Mouse (Mus musculus) embryonic facial prominence, embryonic 10.5 days (tissue): ENCODE results near the gene Cep85l. TPM values are rescaled to one million over a fixed set of nuclear protein-coding genes. Genes with fewer than 3 reads are reported as not detected.

Experiments
- DNase-seq: peaks from one replicate; pipeline ENCODE4 v3.0.0-alpha.2; 2017; ENCODE audit warnings: low spot score
- H3K27ac ChIP-seq: fragments of 300-500 bp; sonication (generic); replicated peaks from 2 replicates; pipeline ENCODE4 v1.5.1; 2016; ENCODE audit warnings: mild to moderate bottlenecking
- H3K27me3 ChIP-seq: fragments of 300-500 bp; sonication (generic); replicated peaks from 2 replicates; pipeline ENCODE4 v1.6.1; 2016; ENCODE audit warnings: low read depth, mild to moderate bottlenecking; ENCODE audit not compliant: poor library complexity, severe bottlenecking
- H3K36me3 ChIP-seq: fragments of 300-500 bp; sonication (generic); replicated peaks from 2 replicates; pipeline ENCODE4 v1.6.1; 2016; ENCODE audit warnings: mild to moderate bottlenecking, moderate library complexity
- H3K4me1 ChIP-seq: fragments of 300-500 bp; sonication (generic); 2 replicates; pipeline ENCODE4 v1.6.1; 2016
- H3K4me3 ChIP-seq: fragments of 300-500 bp; sonication (generic); 2 replicates; pipeline ENCODE4 v1.5.1; 2016; ENCODE audit warnings: mild to moderate bottlenecking, moderate library complexity
- H3K9me3 ChIP-seq: fragments of 300-500 bp; sonication (generic); 2 replicates; pipeline ENCODE4 v1.6.1; 2016; ENCODE audit warnings: mild to moderate bottlenecking
- WGBS: fragments of 180-500 bp; shearing (Covaris S2); methylation state at CpG from one replicate; pipeline ENCODE4 v1.1.7; 2016; 5-methylcytosine and 5-hydroxymethylcytosine counted together
- polyA plus RNA-seq: library from polyadenylated mRNA; unstranded; fragments of >200 nt; fragmentation: Nextera tagmentation; extraction: Ambion mirVana; gene quantifications from 2 replicates; pipeline ENCODE4 v1.2.1, GENCODE M21; 2016

Gene Cep85l
- polyA plus RNA-seq, 1 experiment from 2014 or later, result 5.1 TPM

- DNase-seq, result no peak
- Histone ChIP-seq H3K36me3 (no peaks in the 10 kb centered on the region), H3K27me3 (no peaks in the 10 kb centered on the region), H3K4me1 (peaks cover 5% of the 10 kb centered on the region), H3K27ac (no peak overlapping the region), H3K4me3 (no peak overlapping the region), H3K9me3 (no peaks in the 10 kb centered on the region)
- 91% methylated on average over 1 of the region's 1 CpGs for WGBS
Observed at GRCm38 (mm10) chr10:53384896-53385295, 5.1 kb upstream of the Cep85l start.

- 71% methylated on average over 7 of the region's 7 CpGs for WGBS
- DNase-seq, result no peak
Observed at GRCm38 (mm10) chr10:53382696-53383365, 3.1 kb upstream of the Cep85l start.

GRCm38 (mm10) chr10:53378981-53379708 is 602 bp downstream of the Cep85l start:
- WGBS, result under 1% methylated on average over 59 of the region's 59 CpGs
- peak overlapping the region; percentile 96 for H3K27ac ChIP-seq
- H3K27me3 ChIP-seq, result no peaks in the 10 kb centered on the region
- H3K36me3 ChIP-seq, result peaks cover 6% of the 10 kb centered on the region; the same call in 1 of the 2 replicates
- DNase-seq, result peak; percentile 75
- peak overlapping the region; percentile 97 for H3K4me3 ChIP-seq
- H3K4me1 ChIP-seq, result peaks cover 25% of the 10 kb centered on the region
- no peaks in the 10 kb centered on the region for H3K9me3 ChIP-seq

More at GRCm38 (mm10) chr10:53382696-53383365, 3.1 kb upstream of the Cep85l start:
- no peak overlapping the region for H3K27ac ChIP-seq
- H3K27me3 ChIP-seq, result no peaks in the 10 kb centered on the region
- H3K9me3 ChIP-seq, result no peaks in the 10 kb centered on the region
- no peak overlapping the region for H3K4me3 ChIP-seq
- no peaks in the 10 kb centered on the region for H3K36me3 ChIP-seq
- peaks cover 17% of the 10 kb centered on the region for H3K4me1 ChIP-seq

DNA sequence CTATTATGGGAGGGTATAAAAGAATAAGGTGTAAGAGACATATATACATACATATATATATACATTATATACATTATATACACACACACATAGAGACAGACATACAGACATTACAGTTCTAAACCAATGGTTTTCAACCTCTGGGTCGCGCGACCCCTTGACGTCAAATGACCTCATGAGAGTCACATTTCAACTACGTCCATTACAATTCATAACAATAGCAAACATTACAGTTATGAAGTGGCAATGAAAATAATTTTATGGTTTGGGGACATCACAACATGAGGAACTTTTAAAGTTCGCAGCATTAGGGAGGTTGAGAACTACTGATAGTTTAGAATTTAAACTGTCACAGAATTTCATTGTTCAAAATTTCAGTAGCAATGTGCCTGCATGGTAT is 1.5 kb downstream of the Cep85l start:
- Histone ChIP-seq H3K4me3 (peak overlapping the region; percentile 97), H3K9me3 (0 out of 2 replicates have a peak, but pooled peaks cover 2% of the 10 kb centered on the region), H3K27me3 (no peaks in the 10 kb centered on the region), H3K36me3 (peaks cover 12% of the 10 kb centered on the region; the same call in 1 of the 2 replicates), H3K4me1 (peaks cover 25% of the 10 kb centered on the region), H3K27ac (no peak overlapping the region)
- 68% methylated on average over 6 of the region's 6 CpGs for WGBS
- no peak for DNase-seq

- Histone ChIP-seq H3K4me1 (peaks cover 25% of the 10 kb centered on the region), H3K9me3 (0 out of 2 replicates have a peak, but pooled peaks cover 6% of the 10 kb centered on the region), H3K4me3 (no peak overlapping the region), H3K27me3 (no peaks in the 10 kb centered on the region), H3K36me3 (peaks cover 22% of the 10 kb centered on the region), H3K27ac (no peak overlapping the region)
- no peak for DNase-seq
Observed at GRCm38 (mm10) chr10:53377096-53377495, 2.7 kb downstream of the Cep85l start.

DNA sequence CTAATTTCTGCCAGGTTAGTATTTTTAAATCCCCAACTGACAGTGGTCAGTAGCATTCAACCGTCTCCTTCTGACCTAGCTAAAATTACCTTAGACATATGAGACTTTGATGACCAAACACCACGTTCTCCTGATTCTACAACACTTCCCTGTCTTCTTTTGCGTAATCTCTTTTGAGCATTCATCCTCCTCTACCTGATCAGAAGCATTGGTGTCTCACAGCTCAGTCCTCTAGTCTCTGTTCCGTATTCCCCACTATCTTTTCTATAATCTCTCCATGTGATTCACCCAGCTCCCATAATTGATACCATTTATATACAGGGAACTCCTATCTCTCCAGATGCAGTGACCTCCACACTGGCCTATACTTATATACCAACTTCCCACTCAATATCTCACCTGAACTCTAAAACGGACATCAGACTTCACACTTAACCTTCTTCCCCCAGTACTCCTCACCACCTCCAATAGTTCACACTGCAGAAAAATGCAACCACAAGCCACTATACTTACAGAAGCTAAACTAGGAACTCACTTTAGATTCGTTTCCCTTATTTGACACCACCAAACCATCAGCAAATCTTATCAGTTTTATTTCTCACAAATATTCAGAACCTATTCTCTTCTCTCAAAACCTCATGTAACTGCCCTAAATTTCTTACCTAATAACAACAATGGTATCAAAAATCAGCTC is 5.7 kb downstream of the Cep85l start:
- WGBS, result 90% methylated on average over 6 of the region's 6 CpGs
- no peak overlapping the region for H3K27ac ChIP-seq
- H3K9me3 ChIP-seq, result peaks cover 20% of the 10 kb centered on the region; the same call in 1 of the 2 replicates
- H3K4me3 ChIP-seq, result no peak overlapping the region
- H3K4me1 ChIP-seq, result peaks cover 18% of the 10 kb centered on the region
- H3K36me3 ChIP-seq, result peaks cover 34% of the 10 kb centered on the region
- no peak for DNase-seq
- H3K27me3 ChIP-seq, result no peaks in the 10 kb centered on the region

DNA sequence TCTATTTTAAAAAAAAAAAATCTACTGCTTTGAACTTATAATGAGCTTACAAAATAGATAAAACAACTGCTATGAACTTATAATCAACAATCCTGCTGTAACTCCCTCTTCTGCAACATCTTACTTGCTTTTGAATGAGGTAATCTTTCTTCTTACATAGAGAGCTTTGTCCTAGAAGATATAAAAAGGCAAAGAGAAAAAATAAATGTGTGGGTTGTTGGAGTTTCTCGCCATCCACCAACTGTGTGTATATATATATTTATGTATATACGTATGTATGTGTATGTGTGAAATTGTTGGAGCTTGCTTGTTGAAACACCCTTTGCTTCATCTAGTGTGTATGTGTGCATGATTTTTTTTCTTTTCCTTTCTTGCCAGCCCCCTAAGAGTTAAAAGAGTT is 12.5 kb downstream of the Cep85l start:
- no peak for DNase-seq
- Histone ChIP-seq H3K4me1 (no peaks in the 10 kb centered on the region), H3K36me3 (peaks cover 24% of the 10 kb centered on the region), H3K27me3 (no peaks in the 10 kb centered on the region), H3K27ac (no peak overlapping the region), H3K4me3 (no peak overlapping the region), H3K9me3 (peaks cover 14% of the 10 kb centered on the region; the same call in 1 of the 2 replicates)
- 95% methylated on average over 2 of the region's 2 CpGs for WGBS

- Histone ChIP-seq H3K27me3 (no peaks in the 10 kb centered on the region), H3K4me3 (no peak overlapping the region), H3K9me3 (no peaks in the 10 kb centered on the region), H3K27ac (no peak overlapping the region), H3K36me3 (peaks cover 10% of the 10 kb centered on the region), H3K4me1 (no peaks in the 10 kb centered on the region)
- DNase-seq, result no peak
Observed at GRCm38 (mm10) chr10:53364311-53364710, 15.4 kb downstream of the Cep85l start.

DNA sequence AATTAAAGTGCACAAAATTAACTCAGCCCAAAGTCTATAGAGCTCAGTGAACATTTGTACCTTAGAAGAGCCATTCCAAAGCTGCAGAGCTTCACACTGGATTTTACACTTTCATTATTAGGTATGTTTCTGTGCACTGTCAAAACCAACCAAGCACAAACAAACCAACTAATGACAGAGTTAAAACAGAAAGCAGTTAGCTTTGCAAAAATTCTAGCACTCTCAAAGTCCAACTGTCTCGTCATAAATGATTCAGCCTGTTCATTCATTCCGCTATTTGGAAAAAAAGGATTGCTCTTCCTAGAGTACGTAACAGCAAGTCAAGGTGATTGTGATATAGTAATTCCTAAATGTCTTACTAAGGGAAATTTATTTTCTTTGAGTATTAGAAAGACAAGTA is 20.7 kb downstream of the Cep85l start:
- H3K9me3 ChIP-seq, result no peaks in the 10 kb centered on the region
- H3K4me1 ChIP-seq, result no peaks in the 10 kb centered on the region
- H3K36me3 ChIP-seq, result peaks cover 30% of the 10 kb centered on the region
- no peak overlapping the region for H3K4me3 ChIP-seq
- H3K27ac ChIP-seq, result no peak overlapping the region
- no peak for DNase-seq
- WGBS, result 93% methylated on average over 3 of the region's 3 CpGs
- H3K27me3 ChIP-seq, result no peaks in the 10 kb centered on the region

GRCm38 (mm10) chr10:53353665-53354064 is 26.1 kb downstream of the Cep85l start:
- 90% methylated on average over 3 of the region's 3 CpGs for WGBS

DNA sequence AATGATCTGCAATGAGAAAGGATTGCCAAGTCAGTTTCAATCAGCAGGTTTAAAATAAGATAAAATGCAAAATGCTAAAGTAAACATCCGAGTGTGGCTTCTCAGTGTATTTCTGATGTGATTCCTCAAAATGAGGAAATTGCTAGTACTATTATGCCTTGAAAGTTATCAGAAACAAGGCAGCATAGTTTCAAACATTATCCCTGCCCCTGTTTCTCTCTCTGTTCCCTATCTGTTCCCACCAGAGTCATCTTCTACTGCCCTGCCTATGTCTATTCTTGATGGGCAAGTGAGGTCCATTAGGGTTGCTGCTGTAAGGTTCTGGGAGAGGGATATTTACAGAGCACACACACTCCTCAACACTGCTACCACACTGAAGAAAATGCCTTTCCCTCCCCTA is 30.5 kb downstream of the Cep85l start:
- DNase-seq, result no peak
- H3K9me3 ChIP-seq, result no peaks in the 10 kb centered on the region
- peaks cover 7% of the 10 kb centered on the region for H3K36me3 ChIP-seq
- H3K27me3 ChIP-seq, result no peaks in the 10 kb centered on the region
- H3K4me3 ChIP-seq, result no peak overlapping the region
- H3K4me1 ChIP-seq, result no peaks in the 10 kb centered on the region
- WGBS, result 80% methylated on average over 1 of the region's 1 CpGs
- no peak overlapping the region for H3K27ac ChIP-seq

More at GRCm38 (mm10) chr10:53353665-53354064, 26.1 kb downstream of the Cep85l start:
- Histone ChIP-seq H3K27ac (no peak overlapping the region), H3K9me3 (no peaks in the 10 kb centered on the region), H3K4me1 (no peaks in the 10 kb centered on the region), H3K4me3 (no peak overlapping the region), H3K36me3 (peaks cover 27% of the 10 kb centered on the region), H3K27me3 (no peaks in the 10 kb centered on the region)
- DNase-seq, result no peak

DNA sequence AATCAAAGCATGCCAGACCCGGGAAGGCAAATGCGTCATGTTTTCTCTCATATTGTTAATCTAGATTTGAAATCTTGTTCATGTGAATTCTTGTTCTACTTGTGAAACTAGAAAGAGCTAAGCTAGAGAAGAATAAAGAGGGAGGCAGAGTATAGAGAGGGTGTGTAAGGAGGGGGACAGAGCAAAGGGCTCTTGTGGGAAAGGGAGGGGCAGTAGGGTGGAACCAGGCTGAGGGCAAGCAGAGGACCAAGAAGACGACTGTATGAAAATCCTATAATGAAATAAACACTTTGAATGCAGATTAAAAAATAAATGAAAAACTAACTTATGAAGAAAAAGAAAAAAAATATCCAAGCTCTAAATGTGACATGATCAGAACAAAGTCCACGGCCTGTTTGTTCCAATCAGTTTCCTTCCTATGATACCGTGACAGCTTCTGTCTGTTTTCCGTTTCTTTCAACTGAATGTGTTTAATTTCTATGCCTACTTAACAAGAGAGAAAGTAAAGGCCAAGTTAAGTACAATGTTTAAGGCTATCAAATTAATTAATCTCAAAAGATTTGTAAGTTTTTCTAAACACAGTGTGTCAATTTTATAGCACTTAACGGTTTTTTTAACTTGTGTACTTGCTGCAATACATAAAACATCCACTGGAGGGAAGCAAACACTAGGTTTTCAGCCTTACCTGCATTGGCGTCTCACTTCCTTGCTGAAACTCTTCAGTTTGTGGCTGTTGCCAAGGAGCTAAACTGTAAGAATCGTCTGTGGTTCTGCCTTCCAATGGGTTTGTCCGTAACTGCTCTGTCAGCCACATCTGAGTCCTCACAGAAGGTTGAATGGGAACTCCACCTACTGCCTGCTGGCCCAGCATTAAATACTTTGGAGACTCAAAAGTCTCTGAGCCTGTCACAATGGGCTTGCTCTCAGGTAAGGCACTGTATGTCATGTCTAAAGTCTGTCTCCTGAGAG is 31.7 kb downstream of the Cep85l start:
- Histone ChIP-seq H3K9me3 (no peaks in the 10 kb centered on the region), H3K4me1 (no peaks in the 10 kb centered on the region), H3K27me3 (no peaks in the 10 kb centered on the region), H3K36me3 (peaks cover 7% of the 10 kb centered on the region), H3K4me3 (no peak overlapping the region), H3K27ac (no peak overlapping the region)
- WGBS, result 60% methylated on average over 10 of the region's 10 CpGs
- DNase-seq, result peak; percentile 30
